Mouse (Mus musculus): ENCODE measurements around the gene Tbx19.

GRCm38 (mm10) chr1:165170157-165170556, 9.6 kb upstream of the Tbx19 start:
- TF ChIP-seq CTCF (IDR thresholded peaks at IDR 0.05; ENCODE audit: low read depth) (no peak), EP300 (IDR thresholded peaks at IDR 0.05; ENCODE audit: low read depth) (no peak)

All from liver, embryonic 14.5 days (tissue).